Mouse (Mus musculus): Measurements from ENCODE around the gene Micu1. TPM values are rescaled to one million over a fixed set of nuclear protein-coding genes. Genes with fewer than 3 reads are reported as not detected.
"Not testable (repeated sequence)": the region's sequence is repeated elsewhere in the genome, so short reads cannot be mapped to it uniquely, and the experiment has no call there.

Micu1 gene
- polyA plus RNA-seq, 1 experiment from 2014 or later = 36.3 TPM

GRCm38 (mm10) chr10:59860684-59861083 lies 158.4 kb downstream of the Micu1 start:
- no peaks in the 10 kb centered on the region for H3K9me3 ChIP-seq (replicated peaks)
- H3K27ac ChIP-seq = no peak overlapping the region
- DNase-seq (no peak), ATAC-seq (ENCODE audit: low read depth) (no peak)
- H3K36me3 ChIP-seq = peaks cover 18% of the 10 kb centered on the region; the same call in 1 of the 2 replicates
- no peak overlapping the region for H3K9ac ChIP-seq
- H3K4me1 ChIP-seq (replicated peaks) = peaks cover 21% of the 10 kb centered on the region
- H3K27me3 ChIP-seq = no peaks in the 10 kb centered on the region
- H3K4me3 ChIP-seq (replicated peaks) = no peak overlapping the region
- H3K4me2 ChIP-seq = no peak overlapping the region
- 62% methylated on average over 9 of the region's 9 CpGs for WGBS (ENCODE audit: insufficient replicate concordance)

GRCm38 (mm10) chr10:59861201-59861600 lies 158.9 kb downstream of the Micu1 start:
- H3K27me3 ChIP-seq = no peaks in the 10 kb centered on the region
- peaks cover 21% of the 10 kb centered on the region for H3K4me1 ChIP-seq (replicated peaks)
- no peak overlapping the region for H3K27ac ChIP-seq
- WGBS (ENCODE audit: insufficient replicate concordance) = 76% methylated on average over 10 of the region's 10 CpGs
- no peak for ATAC-seq (ENCODE audit: low read depth)
- no peak for DNase-seq
- H3K4me2 ChIP-seq = no peak overlapping the region
- H3K36me3 ChIP-seq = peaks cover 18% of the 10 kb centered on the region; the same call in 1 of the 2 replicates
- H3K4me3 ChIP-seq (replicated peaks) = no peak overlapping the region
- no peak overlapping the region for H3K9ac ChIP-seq
- H3K9me3 ChIP-seq (replicated peaks) = no peaks in the 10 kb centered on the region

GRCm38 (mm10) chr10:59862816-59863440 lies 160.7 kb downstream of the Micu1 start:
- no peaks in the 10 kb centered on the region for H3K9me3 ChIP-seq (replicated peaks)
- WGBS (ENCODE audit: insufficient replicate concordance) = 73% methylated on average over 6 of the region's 6 CpGs
- peaks cover 18% of the 10 kb centered on the region; the same call in 1 of the 2 replicates for H3K36me3 ChIP-seq
- ATAC-seq (ENCODE audit: low read depth) (no peak), DNase-seq (no peak)
- no peak overlapping the region for H3K4me3 ChIP-seq (replicated peaks)
- peaks cover 21% of the 10 kb centered on the region for H3K4me1 ChIP-seq (replicated peaks)
- H3K4me2 ChIP-seq = no peak overlapping the region
- H3K9ac ChIP-seq = no peak overlapping the region
- no peak overlapping the region; the same call in 1 of the 2 replicates for H3K27ac ChIP-seq
- H3K27me3 ChIP-seq = no peaks in the 10 kb centered on the region

GRCm38 (mm10) chr10:59863620-59864019 lies 161.3 kb downstream of the Micu1 start:
- Histone ChIP-seq H3K4me3 (replicated peaks) (no peak overlapping the region), H3K36me3 (peaks cover 18% of the 10 kb centered on the region; the same call in 1 of the 2 replicates), H3K4me2 (no peak overlapping the region), H3K4me1 (replicated peaks) (peaks cover 21% of the 10 kb centered on the region), H3K27ac (no peak overlapping the region), H3K9me3 (replicated peaks) (no peaks in the 10 kb centered on the region), H3K9ac (no peak overlapping the region), H3K27me3 (no peaks in the 10 kb centered on the region)
- ATAC-seq (ENCODE audit: low read depth) (no peak), DNase-seq (no peak)
- 63% methylated on average over 4 of the region's 4 CpGs for WGBS (ENCODE audit: insufficient replicate concordance)

GRCm38 (mm10) chr10:59864232-59864875 lies 162.1 kb downstream of the Micu1 start:
- no peak for ATAC-seq (ENCODE audit: low read depth)
- DNase-seq = no peak
- Histone ChIP-seq H3K27ac (no peak overlapping the region), H3K9me3 (replicated peaks) (no peaks in the 10 kb centered on the region), H3K4me2 (no peak overlapping the region), H3K27me3 (no peaks in the 10 kb centered on the region), H3K4me3 (replicated peaks) (no peak overlapping the region), H3K36me3 (peaks cover 18% of the 10 kb centered on the region; the same call in 1 of the 2 replicates), H3K4me1 (replicated peaks) (peaks cover 21% of the 10 kb centered on the region), H3K9ac (no peak overlapping the region)
- 86% methylated on average over 19 of the region's 19 CpGs for WGBS (ENCODE audit: insufficient replicate concordance)

GRCm38 (mm10) chr10:59864884-59865726 lies 162.8 kb downstream of the Micu1 start:
- DNase-seq = peak; percentile 73

GRCm38 (mm10) chr10:59868266-59868665 lies 166.0 kb downstream of the Micu1 start:
- Histone ChIP-seq H3K4me2 (no peak overlapping the region), H3K9me3 (replicated peaks) (0 out of 2 replicates have a peak, but pooled peaks cover 9% of the 10 kb centered on the region), H3K27ac (no peak overlapping the region), H3K4me3 (replicated peaks) (no peak overlapping the region), H3K36me3 (peaks cover 11% of the 10 kb centered on the region; the same call in 1 of the 2 replicates), H3K9ac (no peak overlapping the region), H3K4me1 (replicated peaks) (peaks cover 23% of the 10 kb centered on the region), H3K27me3 (no peaks in the 10 kb centered on the region)
- DNase-seq (no peak), ATAC-seq (ENCODE audit: low read depth) (no peak)
- WGBS (ENCODE audit: insufficient replicate concordance) = 55% methylated on average over 11 of the region's 11 CpGs

More at GRCm38 (mm10) chr10:59864884-59865726, 162.8 kb downstream of the Micu1 start:
- Histone ChIP-seq H3K9me3 (replicated peaks) (no peaks in the 10 kb centered on the region), H3K9ac (0 out of 2 replicates have a peak overlapping the region, but pooled peaks have one; percentile 17), H3K4me3 (replicated peaks) (no peak overlapping the region), H3K27me3 (no peaks in the 10 kb centered on the region), H3K4me1 (replicated peaks) (peaks cover 24% of the 10 kb centered on the region), H3K27ac (no peak overlapping the region), H3K4me2 (no peak overlapping the region), H3K36me3 (peaks cover 18% of the 10 kb centered on the region; the same call in 1 of the 2 replicates)
- WGBS (ENCODE audit: insufficient replicate concordance) = 28% methylated on average over 13 of the region's 13 CpGs
- peak; percentile 79 for ATAC-seq (ENCODE audit: low read depth)

- ATAC-seq (ENCODE audit: low read depth) (no peak), DNase-seq (no peak)
- H3K4me3 ChIP-seq (replicated peaks) = no peak overlapping the region
- no peaks in the 10 kb centered on the region for H3K36me3 ChIP-seq
- H3K27ac ChIP-seq = no peak overlapping the region
- 83% methylated on average over 6 of the region's 6 CpGs for WGBS (ENCODE audit: insufficient replicate concordance)
- 0 out of 2 replicates have a peak, but pooled peaks cover 9% of the 10 kb centered on the region for H3K9me3 ChIP-seq (replicated peaks)
- H3K9ac ChIP-seq = no peak overlapping the region
- no peaks in the 10 kb centered on the region for H3K27me3 ChIP-seq
- H3K4me1 ChIP-seq (replicated peaks) = peaks cover 35% of the 10 kb centered on the region
- H3K4me2 ChIP-seq = no peak overlapping the region
Measured at GRCm38 (mm10) chr10:59870038-59870437, 167.8 kb downstream of the Micu1 start.

GRCm38 (mm10) chr10:59872651-59873050 lies 170.4 kb downstream of the Micu1 start:
- Histone ChIP-seq H3K4me1 (replicated peaks) (peaks cover 54% of the 10 kb centered on the region), H3K9ac (peak overlapping the region; percentile 80), H3K4me2 (peak overlapping the region; percentile 78), H3K27ac (peak overlapping the region; percentile 100)
- not testable (repeated sequence) for H3K36me3 ChIP-seq; H3K27me3 ChIP-seq; DNase-seq; H3K4me3 ChIP-seq (replicated peaks); ATAC-seq (ENCODE audit: low read depth); H3K9me3 ChIP-seq (replicated peaks)
- WGBS (ENCODE audit: insufficient replicate concordance) = 84% methylated on average over 4 of the region's 4 CpGs

- Histone ChIP-seq H3K27ac (peak overlapping the region; percentile 100), H3K9me3 (replicated peaks) (0 out of 2 replicates have a peak, but pooled peaks cover 9% of the 10 kb centered on the region), H3K4me3 (replicated peaks) (peak overlapping the region; percentile 60), H3K27me3 (no peaks in the 10 kb centered on the region), H3K4me2 (peak overlapping the region; percentile 78), H3K9ac (peak overlapping the region; percentile 80), H3K4me1 (replicated peaks) (peaks cover 60% of the 10 kb centered on the region), H3K36me3 (no peaks in the 10 kb centered on the region)
- DNase-seq (peak; percentile 66), ATAC-seq (ENCODE audit: low read depth) (peak; percentile 72)
- 27% methylated on average over 5 of the region's 5 CpGs for WGBS (ENCODE audit: insufficient replicate concordance)
Measured at GRCm38 (mm10) chr10:59873206-59873605, 170.9 kb downstream of the Micu1 start.

GRCm38 (mm10) chr10:59873613-59874012 lies 171.3 kb downstream of the Micu1 start:
- Histone ChIP-seq H3K4me1 (replicated peaks) (peaks cover 64% of the 10 kb centered on the region), H3K9me3 (replicated peaks) (0 out of 2 replicates have a peak, but pooled peaks cover 9% of the 10 kb centered on the region), H3K9ac (peak overlapping the region; percentile 80), H3K27ac (peak overlapping the region; percentile 100), H3K4me3 (replicated peaks) (peak overlapping the region; percentile 60), H3K4me2 (peak overlapping the region; percentile 78), H3K27me3 (no peaks in the 10 kb centered on the region), H3K36me3 (no peaks in the 10 kb centered on the region)
- peak; percentile 75 for DNase-seq
- ATAC-seq (ENCODE audit: low read depth) = peak; percentile 80
- WGBS (ENCODE audit: insufficient replicate concordance) = 17% methylated on average over 5 of the region's 5 CpGs

All from liver, embryonic 13.5 days (tissue).